ENCODE assay signal across 8 mouse cellular contexts in the genomic region with DNA sequence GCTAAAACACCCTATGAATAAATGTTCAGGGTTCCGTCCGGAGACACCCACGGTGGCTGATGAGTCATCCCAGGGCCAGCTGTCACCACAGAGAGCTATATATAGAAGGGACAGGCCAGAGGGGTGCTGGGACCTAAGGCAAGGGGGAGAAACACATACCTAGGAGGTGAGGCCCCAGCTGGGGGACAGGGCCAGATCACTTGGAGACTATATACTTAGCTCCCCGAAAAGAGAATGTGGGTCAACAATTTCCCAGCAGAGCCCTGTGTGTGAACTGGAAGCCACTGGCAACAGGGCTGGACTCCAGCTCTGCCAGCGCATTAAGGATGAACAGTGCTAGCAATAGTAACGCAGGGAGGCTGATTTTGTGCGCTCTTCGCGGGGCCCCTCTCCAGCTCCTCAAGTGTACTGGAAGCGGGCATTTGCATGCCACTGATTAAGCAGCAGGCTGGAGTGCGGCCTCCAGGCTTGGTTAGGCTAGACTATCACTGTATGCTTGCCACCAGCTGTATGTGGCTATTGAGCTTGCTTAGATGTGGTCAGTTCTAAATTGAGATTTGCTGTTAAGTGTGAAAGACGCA.
DNase-seq lines count a peak whose midpoint lies in the region; ATAC-seq and TF ChIP-seq lines count a peak whose summit lies in the region.

No protein-coding gene starts in this region.

- H3K9ac ChIP-seq in intestine, embryonic 15.5 days: no peak overlapping the region

- no peak overlapping the region for H3K4me3 ChIP-seq in gastrocnemius, adult 2 months
- H3K4me3 ChIP-seq in intestine, embryonic 15.5 days (replicated peaks): no peak overlapping the region

- H3K27ac ChIP-seq in gastrocnemius, adult 2 months: peak overlapping the region; percentile 85
- H3K27ac ChIP-seq in intestine, embryonic 15.5 days: 0 out of 2 replicates have a peak overlapping the region, but pooled peaks have one; percentile 32

- no peaks in the 10 kb centered on the region for H3K36me3 ChIP-seq in intestine, embryonic 15.5 days

- 0 out of 2 replicates have a peak, but pooled peaks cover 4% of the 10 kb centered on the region for H3K4me1 ChIP-seq in intestine, embryonic 15.5 days (replicated peaks)

- no peak overlapping the region for H3K4me2 ChIP-seq in intestine, embryonic 15.5 days (replicated peaks)

- no peaks in the 10 kb centered on the region for H3K9me3 ChIP-seq in intestine, embryonic 15.5 days

- no peak for ATAC-seq in intestine, embryonic 15.5 days

- intact Hi-C loops in gastrocnemius, adult 2 months (cut with DNase I): loop anchor here (10.0 kb wide), 2 partner anchors 165 to 235 kb away; no protein-coding TSS in a partner anchor

- WGBS in intestine, embryonic 15.5 days: 59% methylated on average over 12 of the region's 12 CpGs

- TF ChIP-seq CTCF in gastrocnemius, adult 2 months (IDR thresholded peaks at IDR 0.05): no peak

- no peaks in the 10 kb centered on the region for H3K27me3 ChIP-seq in intestine, embryonic 15.5 days (replicated peaks)

- peak; percentile 38 to 55 for DNase-seq in left cerebral cortex, adult 18-20 months (ENCODE audit: low spot score in 2 of 2)
- no peak for DNase-seq in left cerebral cortex, adult 11 months (ENCODE audit: low spot score)
- DNase-seq in adrenal gland, adult 2 months: peak; percentile 65
- DNase-seq in gastrocnemius, adult 2 months: peak; percentile 65
- DNase-seq in ovary, adult 18-20 months (ENCODE audit: low spot score): no peak
- DNase-seq in yolk sac, embryonic 10.5 days (ENCODE audit: low spot score): no peak
- no peak for DNase-seq in retina, embryonic 14.5 days (ENCODE audit: low spot score)

Comparison
In these comparisons a context has a peak if more than half of its experiments do, and no peak if none do; other contexts are left out.
1. DNase-seq: peak in left cerebral cortex, adult 18-20 months (2 of 2), adrenal gland, adult 2 months (single experiment) and gastrocnemius, adult 2 months (single experiment); none in left cerebral cortex, adult 11 months (single experiment), ovary, adult 18-20 months (single experiment), yolk sac, embryonic 10.5 days (single experiment) and retina, embryonic 14.5 days (single experiment).